Mouse (Mus musculus): ENCODE measurements around the gene Ltc4s. TPM values are rescaled to one million over a fixed set of nuclear protein-coding genes. Genes with fewer than 3 reads are reported as not detected.

Gene Ltc4s
- total RNA-seq, 2 experiments from 2014 or later = not detected

- ATAC-seq (replicated peaks; ENCODE audit: poor library complexity, severe bottlenecking) = no peak
These were observed 12.6 kb downstream of the Ltc4s start for GRCm38 (mm10) chr11:50225611-50226378.

DNA sequence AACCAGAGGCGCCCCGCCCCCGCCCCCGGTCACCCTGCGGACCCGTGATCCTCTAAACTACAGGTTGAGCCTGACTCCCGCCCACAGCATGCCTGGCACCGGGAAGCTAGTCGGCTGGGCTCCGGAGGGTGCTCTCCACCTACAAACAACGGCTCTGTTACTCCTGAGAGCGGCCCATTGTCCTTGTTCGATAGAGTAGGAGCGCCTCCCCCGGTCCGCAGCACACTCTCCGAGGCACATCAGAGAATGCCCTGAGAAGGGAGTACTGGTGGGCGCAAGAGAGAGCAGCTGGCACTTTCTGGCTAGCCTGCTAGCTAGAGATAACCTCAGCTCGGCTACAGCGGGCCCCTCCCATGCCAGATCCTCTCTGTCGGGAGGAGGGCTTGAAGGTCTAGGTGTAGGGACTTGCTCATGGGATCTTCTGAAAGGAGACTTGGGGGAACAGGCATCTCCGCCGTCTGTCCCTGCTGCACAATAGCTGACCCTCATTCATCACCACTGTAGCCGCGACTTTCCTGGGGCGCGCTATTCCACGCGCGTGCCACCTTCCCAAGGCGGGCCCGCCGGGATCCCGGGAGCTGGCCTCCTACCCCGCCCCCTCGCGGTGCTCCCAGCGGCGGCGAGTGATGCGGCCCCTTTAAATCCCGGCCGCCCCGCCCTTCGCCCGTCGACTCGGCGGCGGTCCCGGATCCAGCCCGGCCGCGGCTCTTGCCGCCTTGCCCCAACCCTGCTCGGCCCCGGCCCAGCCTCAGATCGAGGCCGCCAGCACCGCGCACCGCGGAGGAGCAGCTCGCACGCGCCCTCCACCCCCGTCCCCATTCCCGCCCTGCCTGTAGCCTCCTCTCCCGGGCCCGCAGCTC, 13.5 kb downstream of the Ltc4s start:
- ATAC-seq (replicated peaks; ENCODE audit: poor library complexity, severe bottlenecking) = peak; percentile 42

- peak; percentile 52 for ATAC-seq (replicated peaks; ENCODE audit: poor library complexity, severe bottlenecking)
These were observed 14.4 kb downstream of the Ltc4s start for GRCm38 (mm10) chr11:50223783-50224662.

DNA sequence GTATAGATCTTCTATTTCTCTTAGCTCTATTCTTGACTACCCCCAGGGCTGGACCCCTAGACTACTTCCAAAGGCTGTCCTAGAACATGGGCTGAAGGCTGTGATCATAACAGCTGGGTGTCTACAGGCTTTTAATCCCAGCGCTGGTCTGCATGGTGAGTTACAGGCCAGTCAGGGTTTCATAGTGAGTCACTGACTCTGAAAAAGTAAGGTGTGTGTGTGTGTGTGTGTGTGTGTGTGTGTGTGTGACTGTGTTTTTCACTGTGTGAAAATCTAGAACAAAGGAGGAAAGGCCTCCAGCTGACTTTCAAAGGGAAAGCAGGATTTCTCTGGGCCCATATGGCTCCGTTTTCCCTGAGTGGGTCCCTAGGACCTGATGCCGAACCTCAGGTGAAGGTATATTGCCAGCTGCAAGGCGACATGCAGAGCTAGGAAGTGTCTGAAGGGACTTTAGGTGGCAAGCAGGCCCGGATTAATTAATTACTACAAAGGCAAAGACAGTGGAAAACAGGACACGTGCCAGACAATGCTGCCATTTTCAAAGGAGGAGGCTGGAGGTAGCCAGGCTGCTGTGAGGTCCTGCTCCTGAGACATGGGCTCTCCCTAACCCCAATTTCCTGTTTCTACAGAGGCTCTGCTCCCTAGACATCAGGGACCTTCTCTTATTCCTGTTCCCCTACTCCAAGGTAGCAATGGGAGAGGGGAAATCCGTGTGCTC, 15.7 kb downstream of the Ltc4s start:
- ATAC-seq (replicated peaks; ENCODE audit: poor library complexity, severe bottlenecking) = no peak

DNA sequence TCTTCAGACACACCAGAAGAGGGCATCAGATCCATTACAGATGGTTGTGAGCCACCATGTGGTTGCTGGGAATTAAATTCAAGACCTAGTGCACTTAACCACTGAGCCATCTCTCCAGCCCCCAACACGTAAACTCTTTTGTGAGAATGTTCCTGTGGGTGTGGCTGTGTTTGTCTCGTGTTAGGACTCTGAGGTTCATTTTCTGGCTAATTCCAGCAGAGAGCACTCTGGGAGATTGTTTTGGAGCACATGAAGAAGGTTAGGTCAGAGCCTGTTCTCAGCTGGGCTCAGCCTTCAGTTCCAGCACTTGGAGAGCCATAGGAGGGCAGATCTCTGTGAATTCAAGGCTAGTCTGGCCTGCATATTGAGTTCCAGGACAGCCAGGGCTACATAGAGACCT, 18.6 kb downstream of the Ltc4s start:
- ATAC-seq (replicated peaks; ENCODE audit: poor library complexity, severe bottlenecking) = no peak

DNA sequence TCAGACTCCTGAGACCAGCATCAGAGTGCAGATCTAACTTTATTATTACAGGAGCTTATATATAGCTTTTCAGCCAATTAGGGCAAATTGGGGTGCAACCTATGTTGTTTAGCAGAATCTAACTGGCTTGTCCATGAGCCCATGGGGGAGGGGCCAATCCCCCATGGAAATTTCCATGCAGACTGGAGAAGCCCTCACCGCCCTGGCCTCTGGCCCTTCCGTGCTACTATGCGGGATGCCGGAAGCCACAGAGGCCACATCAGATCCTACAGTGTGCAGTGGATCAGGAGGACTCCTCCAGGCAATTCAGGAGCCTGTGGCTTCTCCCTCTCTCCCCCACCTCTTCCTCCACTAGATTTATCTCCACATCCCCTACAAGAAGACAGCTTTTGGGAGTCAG, 20.6 kb downstream of the Ltc4s start:
- ATAC-seq (replicated peaks; ENCODE audit: poor library complexity, severe bottlenecking) = no peak

DNA sequence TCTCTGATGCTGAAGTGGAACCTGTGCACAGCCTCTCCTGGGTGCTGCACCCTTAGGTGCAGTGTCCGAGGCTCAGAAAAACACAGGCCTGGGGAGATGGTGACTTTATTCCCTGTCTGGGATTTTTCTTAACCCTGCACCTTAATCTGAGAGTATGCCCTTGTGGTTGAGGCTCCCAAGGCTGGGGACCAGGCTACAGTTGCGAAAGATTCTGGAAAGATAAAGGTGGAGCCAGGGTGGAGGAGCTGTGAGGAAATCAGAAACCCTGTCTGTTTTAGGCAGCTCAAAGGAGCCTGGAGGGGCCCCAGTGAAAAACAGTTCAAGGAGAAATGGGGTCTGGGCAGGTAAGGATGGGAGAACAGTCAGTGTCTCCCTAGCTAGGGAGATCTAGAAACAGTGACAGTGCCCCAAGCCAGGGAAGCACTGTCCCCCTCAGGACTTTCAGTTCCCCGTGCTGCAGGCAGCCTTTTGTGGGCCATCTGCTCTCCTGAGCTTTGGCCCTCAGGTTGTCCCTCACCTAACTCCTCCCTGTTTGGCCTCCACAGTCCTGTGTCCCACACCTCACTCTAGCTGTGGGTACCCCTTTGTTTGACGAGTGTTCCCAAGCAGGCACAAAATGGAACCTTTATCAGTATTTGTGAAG, 21.6 kb downstream of the Ltc4s start:
- peak; percentile 44; the same call in 1 of the 2 replicates for ATAC-seq (replicated peaks; ENCODE audit: poor library complexity, severe bottlenecking)

GRCm38 (mm10) chr11:50215633-50216032, 22.8 kb downstream of the Ltc4s start:
- ATAC-seq (replicated peaks; ENCODE audit: poor library complexity, severe bottlenecking) = no peak

DNA sequence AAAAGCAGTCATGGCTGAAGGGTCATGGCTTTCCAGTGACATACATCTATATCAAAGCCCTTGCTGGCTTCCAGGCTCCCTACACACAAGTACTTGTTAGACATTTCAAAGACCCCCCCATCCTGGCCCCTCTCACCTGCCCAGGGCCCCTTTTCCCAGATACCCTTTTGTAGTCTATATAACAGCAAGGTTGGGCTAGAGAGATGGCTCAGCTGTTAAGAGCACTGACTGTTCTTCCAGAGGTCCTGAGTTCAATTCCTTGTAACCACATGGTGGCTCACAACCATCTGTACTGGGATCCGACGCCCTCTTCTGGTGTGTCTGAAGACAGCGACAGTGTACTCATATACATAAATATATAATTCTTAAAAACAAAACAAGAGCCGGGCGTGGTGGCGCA, 23.8 kb downstream of the Ltc4s start:
- no peak for ATAC-seq (replicated peaks; ENCODE audit: poor library complexity, severe bottlenecking)

GRCm38 (mm10) chr11:50212848-50213758, 25.3 kb downstream of the Ltc4s start:
- peak; percentile 29 for ATAC-seq (replicated peaks; ENCODE audit: poor library complexity, severe bottlenecking)

DNA sequence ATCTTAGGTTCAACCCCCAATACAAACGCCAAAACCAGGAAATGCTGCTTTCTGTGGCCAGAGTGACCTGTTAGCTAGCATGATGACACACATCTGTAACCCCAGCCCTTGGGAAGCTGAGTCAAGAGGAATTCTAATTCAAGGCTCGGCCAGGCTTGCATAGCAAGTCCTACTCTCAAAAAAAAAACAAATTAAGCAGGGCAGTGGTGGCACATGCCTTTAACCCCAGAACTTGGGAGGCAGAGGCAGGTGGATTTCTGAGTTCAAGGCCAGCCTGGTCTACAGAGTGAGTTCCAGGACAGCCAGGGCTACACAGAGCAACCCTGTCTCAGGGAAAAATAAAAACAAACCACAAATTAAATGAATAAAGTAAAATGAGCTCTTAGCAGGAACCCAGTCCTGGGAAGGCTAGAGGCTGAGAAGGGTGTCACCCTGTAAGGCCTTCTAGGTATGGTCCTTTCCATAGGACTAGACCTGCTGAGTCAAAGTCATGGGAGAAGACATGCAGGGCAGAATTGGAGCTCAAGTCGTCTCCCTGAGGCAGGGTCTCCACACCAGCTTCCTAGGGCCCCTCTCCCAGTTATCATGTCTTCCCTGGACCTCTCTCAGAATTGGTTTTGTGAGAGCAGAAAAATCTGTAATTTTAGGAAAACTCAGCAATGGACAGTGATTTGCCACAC, 26.2 kb downstream of the Ltc4s start:
- ATAC-seq (replicated peaks; ENCODE audit: poor library complexity, severe bottlenecking) = no peak

GRCm38 (mm10) chr11:50211322-50212059, 26.9 kb downstream of the Ltc4s start:
- ATAC-seq (replicated peaks; ENCODE audit: poor library complexity, severe bottlenecking) = no peak

- ATAC-seq (replicated peaks; ENCODE audit: poor library complexity, severe bottlenecking) = peak; percentile 49
These were observed 27.8 kb downstream of the Ltc4s start, which contains the start of the genes Sqstm1 and Mgat4b for GRCm38 (mm10) chr11:50210505-50211151. Gene Sqstm1, minus strand, starts transcription at chr11:50210827. Gene Mgat4b, plus strand, starts transcription at chr11:50210890.

DNA sequence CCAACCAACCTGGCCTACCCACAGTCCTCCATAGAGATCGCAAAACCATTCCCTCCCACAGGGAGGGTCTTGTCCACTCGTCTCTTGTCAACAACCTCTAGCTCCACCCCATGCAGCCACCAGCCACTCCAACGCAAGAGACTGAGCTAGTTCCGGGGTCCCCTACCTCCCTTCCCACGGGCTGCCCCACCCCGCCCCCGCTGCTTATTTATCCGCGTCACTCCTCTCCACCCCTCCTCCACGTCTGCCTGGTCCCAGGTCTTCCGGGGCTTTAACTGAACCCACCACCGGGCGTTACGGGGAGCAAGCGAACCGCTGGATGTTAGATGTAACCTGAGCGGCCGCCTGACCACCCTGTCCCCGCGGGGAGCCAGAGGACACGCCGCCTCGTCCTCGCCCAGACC, 28.3 kb downstream of the Ltc4s start:
- peak; percentile 81 for ATAC-seq (replicated peaks; ENCODE audit: poor library complexity, severe bottlenecking)

DNA sequence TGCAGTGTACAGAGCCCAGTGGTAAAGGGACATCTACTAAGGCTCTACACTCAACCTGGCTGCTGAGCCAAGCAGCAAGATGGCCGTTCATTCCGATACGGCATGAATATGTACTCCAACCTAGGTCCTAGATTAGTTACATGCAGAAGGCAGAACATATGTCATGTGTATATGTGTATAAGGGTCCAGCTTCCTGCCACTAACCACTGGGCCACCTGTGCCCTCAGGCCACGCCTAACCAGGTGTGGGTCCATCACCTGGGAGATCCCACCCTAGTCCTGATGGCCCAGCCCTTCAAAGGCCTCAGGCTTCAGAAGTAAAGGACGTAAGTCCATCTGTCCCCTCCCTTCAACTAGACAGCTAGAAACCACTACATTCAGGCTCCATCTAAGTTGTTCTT, 30.4 kb downstream of the Ltc4s start:
- ATAC-seq (replicated peaks; ENCODE audit: poor library complexity, severe bottlenecking) = no peak

GRCm38 (mm10) chr11:50207344-50207743, 31.1 kb downstream of the Ltc4s start:
- no peak for ATAC-seq (replicated peaks; ENCODE audit: poor library complexity, severe bottlenecking)
